Mouse (Mus musculus): Measurements from ENCODE around the gene Npm3.

The Npm3 gene

GRCm38 (mm10) chr19:45751881-45752280 lies 2.5 kb upstream of the Npm3 start:
- DNase-seq = no peak

DNA sequence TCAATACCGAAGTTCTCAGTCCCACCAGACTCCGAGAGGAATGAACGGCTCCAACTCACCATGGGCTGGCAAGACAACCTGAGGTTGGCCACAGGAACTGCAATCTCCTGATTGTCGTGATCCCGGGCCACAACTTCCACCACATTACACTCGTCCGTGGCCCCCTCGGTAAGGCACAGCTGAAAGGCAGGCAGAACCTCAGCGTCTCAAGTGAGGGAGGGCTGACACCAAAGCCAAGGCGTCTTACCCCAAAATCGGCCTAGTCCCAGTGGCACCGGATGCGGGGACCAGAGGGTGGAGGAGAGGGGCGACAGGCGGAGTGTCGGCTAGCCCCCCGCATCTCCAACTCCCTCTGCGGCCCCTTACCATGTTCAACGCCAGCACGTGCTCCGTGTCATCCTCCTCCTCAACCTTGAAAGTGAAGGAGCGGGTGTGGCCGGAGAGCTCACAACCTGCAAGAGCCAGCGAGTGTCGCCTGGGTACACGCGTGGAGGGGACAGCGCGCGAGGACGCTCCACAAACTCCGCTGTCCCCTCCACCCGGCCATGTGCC lies 624 bp downstream of the Npm3 start:
- DNase-seq = no peak

- no peak for DNase-seq
These were observed 1.2 kb downstream of the Npm3 start for GRCm38 (mm10) chr19:45748206-45748605.

DNA sequence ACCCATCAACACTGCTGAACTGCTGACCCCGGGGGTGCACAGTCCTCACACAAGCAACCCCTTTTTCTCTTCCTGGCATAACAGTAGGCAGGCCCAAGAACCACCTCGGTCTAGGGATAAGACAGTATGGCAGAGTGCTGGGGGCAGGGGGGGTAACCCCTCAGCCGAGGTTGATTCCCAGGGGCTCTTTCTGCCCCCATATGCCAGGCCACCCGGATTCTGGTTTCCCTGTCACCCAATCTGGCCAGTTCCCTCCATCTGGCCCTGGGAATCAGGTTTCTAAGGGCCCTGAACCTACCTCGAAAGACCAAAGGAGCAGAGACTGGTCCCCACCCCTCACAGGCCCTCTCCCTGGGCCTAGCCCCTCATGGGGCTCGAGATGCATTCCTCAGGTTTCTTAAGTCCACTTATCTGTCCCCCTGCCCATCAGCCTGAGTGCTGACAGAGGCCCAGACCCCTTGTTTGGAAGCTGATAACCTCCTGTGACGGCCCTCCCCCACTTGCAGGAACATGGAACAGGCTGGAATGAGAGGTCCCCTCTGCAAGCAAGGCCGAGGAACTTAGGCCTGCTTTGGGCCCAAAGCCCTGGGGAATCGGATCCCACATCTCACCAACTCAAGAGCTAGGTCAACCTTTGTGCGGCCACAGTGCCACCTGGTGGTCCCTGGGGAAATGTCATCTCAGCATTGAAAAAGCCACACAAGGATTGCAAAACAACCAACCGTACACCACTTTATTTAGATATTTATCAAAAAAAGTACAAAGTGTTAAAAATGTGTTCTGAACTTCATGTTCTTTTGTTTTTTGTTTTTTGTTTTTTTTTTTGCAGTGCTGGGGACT lies 2.1 kb downstream of the Npm3 start:
- peak; percentile 79 for DNase-seq

DNA sequence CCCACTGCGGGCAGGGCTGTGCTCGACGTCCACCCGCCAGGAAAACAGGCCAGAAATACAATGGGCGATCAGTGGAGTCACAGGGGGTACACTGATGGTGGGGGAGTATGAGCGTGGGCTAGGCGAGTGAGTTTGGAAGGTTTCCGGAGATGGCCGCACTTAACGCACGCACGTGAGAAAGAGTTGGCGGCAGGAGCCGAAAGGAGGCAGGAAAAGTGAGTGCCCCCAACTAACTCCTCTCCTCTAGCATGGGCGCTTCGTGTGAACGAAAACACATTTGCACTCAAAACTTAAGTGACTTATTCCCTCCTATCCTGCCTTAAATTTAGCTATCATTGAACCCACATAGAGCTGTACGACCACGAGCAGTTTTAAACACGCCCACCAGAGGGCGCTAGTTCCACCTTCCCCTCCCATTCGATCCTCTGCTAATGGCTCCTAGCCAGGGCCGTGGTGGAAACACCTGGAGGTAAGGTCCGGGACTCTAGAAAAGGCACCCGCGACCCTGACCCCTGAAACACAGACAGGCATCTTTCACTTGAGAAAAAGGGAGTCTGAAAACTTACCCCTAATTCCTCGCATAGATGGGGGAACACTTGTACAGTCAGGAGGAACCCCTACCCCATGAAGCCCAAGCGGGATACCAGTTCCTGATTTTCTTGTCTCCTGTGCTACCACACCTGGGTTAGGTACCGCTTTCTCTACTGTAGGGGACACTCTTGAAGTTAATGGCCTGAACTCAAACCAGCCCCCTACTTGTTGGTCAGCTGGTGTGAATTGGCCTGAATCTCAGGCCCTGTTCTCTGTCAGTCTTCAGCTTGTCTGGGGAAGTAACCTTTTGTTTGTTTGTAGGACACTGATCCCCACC lies 3.0 kb downstream of the Npm3 start:
- peak; percentile 60 for DNase-seq

DNA sequence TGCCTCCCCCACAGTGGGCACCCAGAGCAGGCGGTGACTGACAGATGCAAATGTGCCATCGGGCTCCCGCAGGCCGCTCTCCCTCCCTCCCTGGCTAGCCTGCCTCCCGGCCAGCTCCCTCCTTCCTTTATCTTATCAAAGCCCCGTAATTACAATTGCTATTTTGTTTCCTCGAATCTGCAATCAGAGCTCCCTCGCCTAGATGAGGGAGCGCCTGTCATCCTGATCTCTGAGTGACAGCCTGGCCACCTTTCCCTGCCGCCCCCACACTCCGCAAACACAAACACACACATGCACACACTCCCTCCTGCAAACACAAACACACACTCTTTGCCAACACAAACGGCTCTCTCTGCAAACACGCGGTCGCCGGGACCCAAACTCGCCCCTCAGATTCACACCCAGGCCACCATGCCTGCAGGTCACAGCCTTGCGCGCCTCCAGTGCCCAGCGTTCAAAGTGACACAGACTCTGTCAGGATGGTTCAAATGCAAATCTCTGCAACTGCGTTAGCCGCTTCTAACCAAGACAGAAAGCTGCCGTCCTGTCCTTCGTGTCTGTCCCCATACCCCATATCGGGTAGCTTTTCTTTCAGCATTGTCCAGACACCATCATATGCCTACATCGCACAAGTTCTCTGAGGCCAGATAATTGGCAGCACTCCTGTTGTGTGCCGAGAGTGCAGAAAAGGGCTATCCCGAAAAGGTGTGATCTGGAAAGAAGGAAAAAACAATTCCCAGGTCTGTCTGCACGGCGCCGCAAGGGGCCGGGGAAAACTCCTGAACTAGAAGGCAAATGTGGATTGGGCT lies 3.8 kb downstream of the Npm3 start:
- DNase-seq = no peak

DNA sequence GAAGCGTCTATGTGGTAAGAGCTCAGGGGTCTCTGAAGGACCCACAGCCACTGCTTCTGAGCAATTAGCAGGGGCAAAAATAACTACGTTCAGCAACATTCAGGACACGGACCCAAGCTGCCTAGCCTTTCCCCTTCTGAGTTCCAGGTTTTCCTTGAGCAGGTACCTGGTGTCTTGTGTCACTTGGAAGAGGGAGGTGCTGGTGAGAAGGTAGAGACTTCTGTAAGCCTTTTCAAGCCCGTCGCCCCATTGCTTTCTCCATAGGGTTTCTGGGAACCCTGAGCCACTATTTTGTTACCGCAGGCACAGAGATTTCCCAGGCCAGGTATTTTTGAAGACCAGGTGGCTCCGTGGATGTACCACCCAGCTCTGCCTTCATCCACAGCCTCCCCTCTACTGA lies 5.8 kb downstream of the Npm3 start:
- DNase-seq = no peak

- DNase-seq = no peak
These were observed 6.3 kb downstream of the Npm3 start for GRCm38 (mm10) chr19:45742984-45743575.

DNA sequence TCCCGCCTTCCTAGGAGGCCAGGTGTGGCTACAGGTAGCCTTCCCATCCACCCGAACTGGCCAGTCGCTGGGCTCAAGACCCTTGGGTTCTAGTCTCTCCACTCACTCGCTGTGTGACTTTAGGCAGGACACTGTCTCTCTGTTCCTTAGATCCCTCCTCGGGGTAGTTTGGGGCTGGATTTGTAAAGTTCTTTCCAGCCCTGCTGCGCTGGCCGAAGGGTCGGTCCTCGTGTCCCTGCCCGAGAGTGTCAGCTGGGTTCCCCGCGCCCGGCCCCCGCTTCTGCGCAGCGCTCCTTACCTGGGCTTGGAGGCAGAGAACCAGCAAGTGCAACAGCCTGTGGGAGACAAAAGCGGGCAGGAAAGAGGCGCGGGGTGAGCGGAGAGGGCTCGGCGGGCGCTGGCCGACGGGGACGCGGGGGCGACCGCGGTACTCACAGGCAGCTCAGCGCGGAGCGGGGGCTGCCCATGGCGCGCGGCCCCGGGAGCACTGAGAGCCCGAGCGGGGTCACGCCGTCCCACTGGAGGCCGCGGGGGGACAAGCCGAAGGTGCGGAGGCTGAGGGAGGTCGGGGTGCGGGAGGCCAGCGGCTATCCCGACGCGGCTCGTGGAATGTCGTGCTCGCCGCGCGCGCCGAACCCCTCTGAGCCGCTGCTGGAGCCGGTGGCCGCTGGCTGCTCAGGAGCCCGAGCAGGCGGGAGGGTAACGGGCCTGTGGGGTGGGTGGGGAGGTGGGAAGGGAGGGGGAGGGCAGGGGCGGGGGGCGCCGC lies 7.0 kb downstream of the Npm3 start, which contains the start of gene Fgf8:
TSS of gene Fgf8 (minus strand) at position 698 of the 766 bp plus-strand sequence.
- DNase-seq = no peak

DNA sequence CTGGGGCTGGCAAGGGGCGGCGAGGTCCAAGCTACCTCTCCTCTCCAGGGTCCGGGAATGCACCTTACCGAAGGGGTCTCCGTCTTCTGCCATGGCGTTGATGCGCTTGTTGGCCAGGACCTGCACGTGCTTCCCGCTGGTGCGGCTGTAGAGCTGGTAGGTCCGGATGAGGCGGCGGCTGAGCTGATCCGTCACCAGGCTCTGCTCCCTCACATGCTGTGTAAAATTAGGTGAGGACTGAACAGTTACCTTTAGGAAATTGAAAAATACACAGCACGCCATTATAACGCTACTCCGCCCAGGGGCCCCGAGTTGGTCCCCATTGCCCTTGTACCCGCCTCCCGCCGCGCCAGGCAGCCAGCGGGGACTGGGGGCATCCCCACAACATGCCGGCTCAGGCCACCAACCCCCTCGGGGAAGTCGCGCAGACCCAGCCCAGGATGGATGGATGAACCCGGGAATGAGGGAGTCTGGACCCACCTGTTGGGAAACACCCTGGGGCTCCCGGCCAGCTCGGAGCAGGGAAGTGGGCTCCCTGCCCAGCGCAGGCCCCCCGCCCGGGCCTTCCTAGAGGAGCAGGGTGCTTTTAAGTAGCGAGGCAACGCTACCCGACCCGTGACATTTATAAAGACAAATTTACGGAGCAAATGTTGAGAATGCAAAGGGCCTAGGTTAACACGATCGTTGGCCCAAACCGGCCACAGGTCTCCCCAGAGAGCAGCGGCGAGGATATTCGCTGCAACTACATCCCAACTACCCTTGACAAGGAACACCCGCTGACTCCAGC lies 7.8 kb downstream of the Npm3 start:
- DNase-seq = no peak

GRCm38 (mm10) chr19:45740817-45741216 lies 8.6 kb downstream of the Npm3 start:
- DNase-seq = no peak

- DNase-seq = no peak
These were observed 9.2 kb downstream of the Npm3 start for GRCm38 (mm10) chr19:45740233-45740632.

GRCm38 (mm10) chr19:45738521-45738920 lies 10.9 kb downstream of the Npm3 start:
- DNase-seq = no peak

GRCm38 (mm10) chr19:45737846-45738484 lies 11.4 kb downstream of the Npm3 start:
- DNase-seq = no peak

DNA sequence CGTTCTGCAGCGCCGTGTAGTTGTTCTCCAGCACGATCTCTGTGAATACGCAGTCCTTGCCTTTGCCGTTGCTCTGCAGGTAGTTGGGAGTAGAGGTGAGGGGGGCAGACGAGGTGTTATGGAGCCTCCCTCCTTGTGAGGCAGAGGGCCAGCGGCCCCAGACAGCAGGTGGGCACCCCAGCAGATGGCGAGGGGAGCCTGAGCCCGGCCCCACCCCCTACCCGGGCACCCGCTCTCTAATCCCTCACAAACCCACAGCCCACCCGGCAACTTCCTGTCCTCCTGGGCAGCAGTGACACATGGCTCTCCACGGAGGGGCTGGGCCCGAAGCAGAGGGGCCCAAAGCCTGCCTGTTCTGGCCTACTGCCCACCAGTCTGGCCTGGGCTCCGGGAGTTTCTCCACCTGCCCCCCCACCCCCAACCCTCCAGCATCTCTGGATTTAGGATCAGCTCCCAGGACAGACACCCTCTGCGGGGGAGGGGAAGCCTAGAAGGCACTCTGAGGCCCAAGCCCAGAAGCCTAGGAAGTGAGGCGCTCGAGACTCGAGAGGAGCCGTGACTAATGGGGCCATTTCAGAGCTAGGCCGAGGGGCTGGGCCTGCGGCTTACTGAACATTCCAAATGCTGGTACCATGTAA lies 12.1 kb downstream of the Npm3 start:
- no peak for DNase-seq

- no peak for DNase-seq
These were observed 12.6 kb downstream of the Npm3 start for GRCm38 (mm10) chr19:45736855-45737207.

GRCm38 (mm10) chr19:45736241-45736640 lies 13.2 kb downstream of the Npm3 start:
- no peak for DNase-seq

DNA sequence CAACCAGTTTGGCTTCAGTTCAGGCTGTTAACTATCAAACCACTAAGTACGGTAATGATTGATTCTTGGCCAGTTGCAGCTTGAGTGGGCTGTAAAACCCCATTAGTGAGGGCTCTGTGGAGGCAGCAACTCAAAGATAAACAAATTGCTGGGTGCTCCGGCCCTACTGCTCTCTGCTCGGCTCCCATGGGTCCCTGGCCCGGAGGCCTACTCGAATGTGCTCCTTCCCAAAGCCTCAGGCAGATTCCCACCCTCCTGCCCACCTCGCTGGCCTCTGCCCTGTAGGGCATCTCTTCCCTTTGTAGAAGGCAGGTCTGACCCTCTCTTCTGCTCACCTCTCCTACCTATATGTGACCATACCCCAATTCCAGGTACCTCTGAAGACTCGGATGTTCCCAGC lies 14.6 kb downstream of the Npm3 start:
- DNase-seq = no peak

DNA sequence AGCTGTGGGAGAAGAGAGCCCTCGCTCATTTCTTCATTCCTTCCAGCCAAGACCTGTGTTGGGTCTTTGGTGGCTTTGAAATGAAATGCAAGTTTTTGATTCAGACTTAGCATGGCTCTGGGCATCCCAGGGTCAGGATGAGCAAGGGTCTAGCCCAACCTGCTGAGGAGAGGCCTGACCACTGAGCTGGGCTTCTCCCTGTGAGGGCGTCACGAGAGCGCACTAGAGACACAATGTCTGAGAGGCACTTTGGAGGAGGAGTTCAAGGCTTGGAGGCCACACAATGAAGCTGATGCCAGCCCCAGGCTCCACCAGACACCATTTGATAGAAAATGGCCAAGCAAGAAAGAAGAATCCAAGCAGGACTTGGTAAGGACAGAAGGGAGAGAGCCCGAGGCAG lies 15.2 kb downstream of the Npm3 start:
- DNase-seq = no peak

GRCm38 (mm10) chr19:45733564-45733963 lies 15.8 kb downstream of the Npm3 start:
- no peak for DNase-seq
